Mouse (Mus musculus): Measurements from ENCODE around the gene Ifnl3.

DNA sequence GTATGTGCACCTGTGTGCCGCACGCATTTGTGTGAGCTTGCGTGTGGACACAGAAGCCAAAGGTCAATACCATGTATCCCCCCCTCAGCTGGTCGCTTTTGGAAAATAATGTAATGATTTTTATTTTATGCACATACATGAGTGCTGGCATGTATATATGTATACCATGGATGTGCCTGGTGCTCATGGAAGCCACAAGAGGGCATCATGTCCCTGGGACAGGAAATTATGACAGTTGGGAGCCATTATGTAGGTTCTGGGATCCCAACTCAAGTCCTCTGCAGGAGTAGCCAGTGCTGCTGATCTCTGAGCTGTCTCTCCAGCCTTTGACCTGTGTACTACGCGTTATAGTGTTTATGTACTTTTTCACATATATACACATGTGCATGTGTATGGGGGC, 46.4 kb upstream of the Ifnl3 start:
- no peak for TF ChIP-seq CTCF (conservative IDR thresholded peaks at IDR 0.05; ENCODE audit: insufficient read depth, insufficient read length, low read depth, low read length)
- no peak for TF ChIP-seq POLR2A (IDR thresholded peaks at IDR 0.05; ENCODE audit: low read depth, low read length)

Measured in kidney, adult 2 months (tissue).